Mouse (Mus musculus): Measurements from ENCODE around the gene Parp9. TPM values are rescaled to one million over a fixed set of nuclear protein-coding genes. Genes with fewer than 3 reads are reported as not detected.
A peak's percentile ranks its signal among the peaks of the same experiment; 100 is the strongest.
"Not testable (repeated sequence)": the region's sequence is repeated elsewhere in the genome, so short reads cannot be mapped to it uniquely, and the experiment has no call there.

Gene Parp9
- polyA plus RNA-seq, 1 experiment from 2014 or later = 1.9 TPM

- no peak overlapping the region for H3K4me3 ChIP-seq
- 0 out of 2 replicates have a peak, but pooled peaks cover 3% of the 10 kb centered on the region for H3K27me3 ChIP-seq (ENCODE audit: insufficient read depth, poor library complexity, severe bottlenecking)
- DNase-seq (ENCODE audit: low spot score) = no peak
- 0 out of 2 replicates have a peak, but pooled peaks cover 3% of the 10 kb centered on the region for H3K36me3 ChIP-seq
- H3K9me3 ChIP-seq = no peaks in the 10 kb centered on the region
- WGBS = 78% methylated on average over 7 of the region's 7 CpGs
- H3K27ac ChIP-seq = no peak overlapping the region
- H3K4me1 ChIP-seq = peaks cover 5% of the 10 kb centered on the region; the same call in 1 of the 2 replicates
These were observed 3.1 kb downstream of the Parp9 start for GRCm38 (mm10) chr16:35941382-35941781.

- H3K9me3 ChIP-seq = no peaks in the 10 kb centered on the region
- no peak for DNase-seq (ENCODE audit: low spot score)
- WGBS = 45% methylated on average over 5 of the region's 5 CpGs
- H3K4me3 ChIP-seq = no peak overlapping the region
- H3K27me3 ChIP-seq (ENCODE audit: insufficient read depth, poor library complexity, severe bottlenecking) = no peaks in the 10 kb centered on the region
- no peaks in the 10 kb centered on the region; the same call in 1 of the 2 replicates for H3K36me3 ChIP-seq
- no peak overlapping the region for H3K27ac ChIP-seq
- H3K4me1 ChIP-seq = 0 out of 2 replicates have a peak, but pooled peaks cover 6% of the 10 kb centered on the region
These were observed 11.0 kb downstream of the Parp9 start for GRCm38 (mm10) chr16:35949264-35949663.

- 84% methylated on average over 3 of the region's 3 CpGs for WGBS
- 0 out of 2 replicates have a peak, but pooled peaks cover 6% of the 10 kb centered on the region for H3K4me1 ChIP-seq
- DNase-seq (ENCODE audit: low spot score) = no peak
- H3K36me3 ChIP-seq = no peaks in the 10 kb centered on the region; the same call in 1 of the 2 replicates
- no peak overlapping the region for H3K4me3 ChIP-seq
- H3K9me3 ChIP-seq = no peaks in the 10 kb centered on the region
- no peaks in the 10 kb centered on the region for H3K27me3 ChIP-seq (ENCODE audit: insufficient read depth, poor library complexity, severe bottlenecking)
- H3K27ac ChIP-seq = no peak overlapping the region
These were observed 12.9 kb downstream of the Parp9 start for GRCm38 (mm10) chr16:35951216-35951615.

GRCm38 (mm10) chr16:35952628-35953130 is 14.4 kb downstream of the Parp9 start:
- no peak for DNase-seq (ENCODE audit: low spot score)
- Histone ChIP-seq H3K4me3 (no peak overlapping the region), H3K4me1 (0 out of 2 replicates have a peak, but pooled peaks cover 6% of the 10 kb centered on the region), H3K36me3 (no peaks in the 10 kb centered on the region; the same call in 1 of the 2 replicates), H3K9me3 (no peaks in the 10 kb centered on the region), H3K27me3 (ENCODE audit: insufficient read depth, poor library complexity, severe bottlenecking) (no peaks in the 10 kb centered on the region), H3K27ac (no peak overlapping the region)
- 88% methylated on average over 5 of the region's 5 CpGs for WGBS

- not testable (repeated sequence) for DNase-seq (ENCODE audit: low spot score); H3K27ac ChIP-seq; H3K4me1 ChIP-seq; H3K36me3 ChIP-seq; H3K4me3 ChIP-seq; H3K9me3 ChIP-seq; H3K27me3 ChIP-seq (ENCODE audit: insufficient read depth, poor library complexity, severe bottlenecking)
- WGBS = 66% methylated on average over 2 of the region's 4 CpGs
These were observed 27.7 kb downstream of the Parp9 start for GRCm38 (mm10) chr16:35965991-35966390.

- Histone ChIP-seq H3K27me3 (ENCODE audit: insufficient read depth, poor library complexity, severe bottlenecking) (no peaks in the 10 kb centered on the region), H3K27ac (no peak overlapping the region), H3K36me3 (no peaks in the 10 kb centered on the region), H3K9me3 (no peaks in the 10 kb centered on the region), H3K4me1 (no peaks in the 10 kb centered on the region), H3K4me3 (no peak overlapping the region)
- WGBS = 56% methylated on average over 5 of the region's 5 CpGs
- no peak for DNase-seq (ENCODE audit: low spot score)
These were observed 28.3 kb downstream of the Parp9 start for GRCm38 (mm10) chr16:35966411-35967115.

GRCm38 (mm10) chr16:35967319-35967718 is 29.0 kb downstream of the Parp9 start:
- Histone ChIP-seq H3K27me3 (ENCODE audit: insufficient read depth, poor library complexity, severe bottlenecking) (no peaks in the 10 kb centered on the region), H3K4me3 (no peak overlapping the region), H3K9me3 (no peaks in the 10 kb centered on the region), H3K4me1 (no peaks in the 10 kb centered on the region), H3K36me3 (no peaks in the 10 kb centered on the region), H3K27ac (no peak overlapping the region)
- DNase-seq (ENCODE audit: low spot score) = no peak
- 84% methylated on average over 4 of the region's 4 CpGs for WGBS

- WGBS = 43% methylated on average over 2 of the region's 2 CpGs
These were observed 29.9 kb downstream of the Parp9 start for GRCm38 (mm10) chr16:35968149-35968548.

GRCm38 (mm10) chr16:35974021-35974420 is 35.8 kb downstream of the Parp9 start:
- no peaks in the 10 kb centered on the region for H3K9me3 ChIP-seq
- no peaks in the 10 kb centered on the region for H3K36me3 ChIP-seq
- DNase-seq (ENCODE audit: low spot score) = no peak
- WGBS = 48% methylated on average over 1 of the region's 1 CpGs
- no peaks in the 10 kb centered on the region for H3K27me3 ChIP-seq (ENCODE audit: insufficient read depth, poor library complexity, severe bottlenecking)
- no peaks in the 10 kb centered on the region for H3K4me1 ChIP-seq
- H3K27ac ChIP-seq = no peak overlapping the region
- no peak overlapping the region for H3K4me3 ChIP-seq

More at GRCm38 (mm10) chr16:35968149-35968548, 29.9 kb downstream of the Parp9 start:
- Histone ChIP-seq H3K27me3 (ENCODE audit: insufficient read depth, poor library complexity, severe bottlenecking) (no peaks in the 10 kb centered on the region), H3K4me1 (no peaks in the 10 kb centered on the region), H3K4me3 (no peak overlapping the region), H3K9me3 (no peaks in the 10 kb centered on the region), H3K27ac (no peak overlapping the region), H3K36me3 (no peaks in the 10 kb centered on the region)
- DNase-seq (ENCODE audit: low spot score) = no peak

GRCm38 (mm10) chr16:35978450-35978849 is 40.2 kb downstream of the Parp9 start, which contains the start of gene Kpna1:
Gene Kpna1, plus strand, starts transcription at chr16:35978750.
- not testable (repeated sequence) for H3K4me3 ChIP-seq; H3K27me3 ChIP-seq (ENCODE audit: insufficient read depth, poor library complexity, severe bottlenecking); DNase-seq (ENCODE audit: low spot score); H3K36me3 ChIP-seq; H3K27ac ChIP-seq; H3K9me3 ChIP-seq; H3K4me1 ChIP-seq
- 73% methylated on average over 1 of the region's 1 CpGs for WGBS

GRCm38 (mm10) chr16:35981363-35981821 is 43.1 kb downstream of the Parp9 start:
- Histone ChIP-seq H3K4me3 (no peak overlapping the region), H3K27me3 (ENCODE audit: insufficient read depth, poor library complexity, severe bottlenecking) (no peaks in the 10 kb centered on the region), H3K27ac (no peak overlapping the region), H3K36me3 (no peaks in the 10 kb centered on the region), H3K9me3 (no peaks in the 10 kb centered on the region), H3K4me1 (peaks cover 4% of the 10 kb centered on the region; the same call in 1 of the 2 replicates)
- DNase-seq (ENCODE audit: low spot score) = peak; percentile 100
- WGBS = 40% methylated on average over 19 of the region's 19 CpGs

- peak overlapping the region; percentile 99 for H3K27ac ChIP-seq
- DNase-seq (ENCODE audit: low spot score) = no peak
- no peaks in the 10 kb centered on the region for H3K27me3 ChIP-seq (ENCODE audit: insufficient read depth, poor library complexity, severe bottlenecking)
- no peaks in the 10 kb centered on the region for H3K9me3 ChIP-seq
- H3K36me3 ChIP-seq = no peaks in the 10 kb centered on the region
- WGBS = 5% methylated on average over 15 of the region's 15 CpGs
- H3K4me1 ChIP-seq = peaks cover 8% of the 10 kb centered on the region; the same call in 1 of the 2 replicates
- H3K4me3 ChIP-seq = peak overlapping the region; percentile 96
These were observed 44.2 kb downstream of the Parp9 start for GRCm38 (mm10) chr16:35982506-35982901.

- Histone ChIP-seq H3K4me1 (peaks cover 8% of the 10 kb centered on the region; the same call in 1 of the 2 replicates), H3K4me3 (peak overlapping the region; percentile 96), H3K27me3 (ENCODE audit: insufficient read depth, poor library complexity, severe bottlenecking) (no peaks in the 10 kb centered on the region), H3K36me3 (no peaks in the 10 kb centered on the region), H3K9me3 (no peaks in the 10 kb centered on the region), H3K27ac (peak overlapping the region; percentile 99)
- WGBS = under 1% methylated on average over 54 of the region's 54 CpGs
- DNase-seq (ENCODE audit: low spot score) = peak; percentile 93
These were observed 44.7 kb downstream of the Parp9 start for GRCm38 (mm10) chr16:35982902-35983516.

All from heart, embryonic 10.5 days (tissue).